Mouse (Mus musculus) liver, adult (tissue): ENCODE data around the gene Ntf5.

ENCODE experiments used
- GATA4 ChIP-seq: IDR thresholded peaks from 2 replicates; pipeline ENCODE4 v1.6.1; 2014; ENCODE audit warnings: mild to moderate bottlenecking, low read length; ENCODE audit not compliant: insufficient replicate concordance

The Ntf5 gene

GRCm38 (mm10) chr7:45413864-45414739 is 607 bp downstream of the Ntf5 start:
- no peak for TF ChIP-seq GATA4

- TF ChIP-seq GATA4, result no peak
Observed at GRCm38 (mm10) chr7:45414740-45415224, 1.3 kb downstream of the Ntf5 start.

- no peak for TF ChIP-seq GATA4
Observed at GRCm38 (mm10) chr7:45415636-45416035, 2.1 kb downstream of the Ntf5 start.

- no peak for TF ChIP-seq GATA4
Observed at GRCm38 (mm10) chr7:45417962-45418492, 4.5 kb downstream of the Ntf5 start.

- TF ChIP-seq GATA4, result no peak
Observed at GRCm38 (mm10) chr7:45419859-45420614, 6.5 kb downstream of the Ntf5 start.

- no peak for TF ChIP-seq GATA4
Observed at GRCm38 (mm10) chr7:45420615-45420919, 7.1 kb downstream of the Ntf5 start, which contains the start of gene Lhb. TSS of gene Lhb (plus strand) at chr7:45420820.

GRCm38 (mm10) chr7:45421194-45421593 is 7.7 kb downstream of the Ntf5 start:
- no peak for TF ChIP-seq GATA4

- TF ChIP-seq GATA4, result no peak
Observed at GRCm38 (mm10) chr7:45426556-45426955, 13.1 kb downstream of the Ntf5 start.

- TF ChIP-seq GATA4, result no peak
Observed at GRCm38 (mm10) chr7:45433835-45434202, 20.3 kb downstream of the Ntf5 start.

GRCm38 (mm10) chr7:45434203-45435015 is 20.9 kb downstream of the Ntf5 start, which contains the start of gene Gys1:
TSS of gene Gys1 (plus strand) at chr7:45434844.
- no peak; the same call in 1 of the 2 replicates for TF ChIP-seq GATA4

GRCm38 (mm10) chr7:45435038-45435437 is 21.5 kb downstream of the Ntf5 start:
- TF ChIP-seq GATA4, result no peak

- no peak for TF ChIP-seq GATA4
Observed at GRCm38 (mm10) chr7:45436444-45436843, 22.9 kb downstream of the Ntf5 start.

GRCm38 (mm10) chr7:45437046-45437445 is 23.6 kb downstream of the Ntf5 start:
- no peak for TF ChIP-seq GATA4

GRCm38 (mm10) chr7:45437521-45438276 is 24.2 kb downstream of the Ntf5 start, which contains the start of gene Ruvbl2:
TSS of gene Ruvbl2 (minus strand) at chr7:45438096.
- TF ChIP-seq GATA4, result no peak
